Mouse (Mus musculus) cerebellum, postnatal 4 days (tissue): ENCODE measurements around the gene Zfp800.
A peak's percentile ranks its signal among the peaks of the same experiment; 100 is the strongest.

Experiments used
- DNase-seq, 2 experiments: peaks; one replicate each; pipeline ENCODE4 v3.0.0; 2022; ENCODE audit warnings: low spot score in 2 of 2, mixed read lengths in 1 of 2

Gene Zfp800

GRCm38 (mm10) chr6:28396853-28397457 is 850 bp downstream of the Zfp800 start:
- peak in 1 of 2 experiments; percentile 25 for DNase-seq

DNA sequence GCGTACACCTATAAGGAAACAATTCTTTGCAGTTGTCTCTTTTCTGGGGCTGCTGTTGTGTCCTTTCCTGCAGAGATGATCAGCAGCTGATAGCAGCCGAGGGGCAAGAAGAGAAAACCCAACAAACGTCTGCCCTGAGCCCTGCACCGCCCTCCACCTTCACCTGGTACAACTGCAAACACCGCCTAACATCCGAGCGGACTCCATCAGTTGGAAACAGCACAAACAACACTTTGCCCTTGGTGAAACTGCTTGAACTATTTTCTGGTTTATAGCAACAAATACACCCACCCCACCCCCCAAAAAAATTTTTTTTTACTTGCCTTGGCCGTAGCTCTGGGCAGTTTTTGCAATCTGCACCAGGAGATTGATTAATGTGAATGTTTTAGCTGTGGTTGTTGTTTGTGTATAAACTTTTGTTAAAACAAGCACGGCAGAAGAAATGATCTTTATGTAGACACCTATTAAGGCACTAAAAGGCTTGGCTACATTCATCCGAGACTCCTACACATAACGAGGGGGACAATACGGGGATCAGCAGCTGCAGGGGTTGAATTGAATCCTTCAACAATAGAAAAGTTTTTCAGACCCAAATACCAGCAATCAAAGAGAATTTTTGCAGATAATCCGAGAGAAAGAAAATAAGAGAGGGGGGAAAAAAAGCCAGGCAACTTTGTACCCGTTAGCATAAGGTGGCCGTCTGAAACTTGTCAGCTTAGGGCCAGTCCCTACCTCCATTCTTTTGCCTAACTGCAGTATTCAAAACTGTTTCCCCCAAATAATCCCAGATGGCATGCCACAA is 1.6 kb downstream of the Zfp800 start:
- no peak for DNase-seq

DNA sequence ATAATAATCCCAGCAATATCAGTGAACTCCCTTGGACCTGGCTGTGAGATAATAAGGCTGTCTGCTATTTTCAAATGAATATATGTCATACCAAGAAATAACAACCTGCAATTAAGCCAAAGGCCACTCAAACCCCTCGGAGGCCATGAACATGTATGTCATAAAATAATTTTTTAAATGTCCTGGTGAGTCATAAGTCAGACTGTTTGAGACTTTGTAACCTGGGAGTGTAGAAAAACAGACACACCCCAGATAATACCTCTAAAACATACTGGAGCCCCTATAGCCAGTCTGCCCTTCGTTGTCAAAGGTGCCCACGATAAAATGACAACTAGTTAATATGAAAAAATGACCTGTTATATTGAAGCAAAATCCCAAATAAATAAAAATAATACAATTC is 8.8 kb downstream of the Zfp800 start:
- no peak for DNase-seq

- no peak for DNase-seq
These were observed 12.6 kb downstream of the Zfp800 start for GRCm38 (mm10) chr6:28385169-28385568.

DNA sequence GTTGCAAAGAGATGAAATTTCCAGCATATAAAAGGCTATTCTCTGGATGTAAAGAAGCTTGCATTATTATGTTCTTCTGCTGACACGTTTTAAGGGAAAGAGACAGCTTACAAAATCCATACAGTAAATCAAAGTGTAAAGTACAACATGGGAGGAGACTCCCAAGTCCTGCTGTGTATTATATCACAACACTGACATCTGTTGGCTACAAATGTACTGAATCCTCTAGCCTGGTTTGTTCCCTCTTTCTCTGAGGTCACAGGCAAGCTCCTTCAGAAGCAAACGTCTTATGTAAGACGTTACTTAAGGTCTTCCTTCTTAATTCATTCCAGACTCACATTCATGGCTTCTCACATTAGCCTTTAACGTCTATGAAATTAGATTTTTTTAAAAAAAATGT is 15.8 kb downstream of the Zfp800 start:
- no peak for DNase-seq

DNA sequence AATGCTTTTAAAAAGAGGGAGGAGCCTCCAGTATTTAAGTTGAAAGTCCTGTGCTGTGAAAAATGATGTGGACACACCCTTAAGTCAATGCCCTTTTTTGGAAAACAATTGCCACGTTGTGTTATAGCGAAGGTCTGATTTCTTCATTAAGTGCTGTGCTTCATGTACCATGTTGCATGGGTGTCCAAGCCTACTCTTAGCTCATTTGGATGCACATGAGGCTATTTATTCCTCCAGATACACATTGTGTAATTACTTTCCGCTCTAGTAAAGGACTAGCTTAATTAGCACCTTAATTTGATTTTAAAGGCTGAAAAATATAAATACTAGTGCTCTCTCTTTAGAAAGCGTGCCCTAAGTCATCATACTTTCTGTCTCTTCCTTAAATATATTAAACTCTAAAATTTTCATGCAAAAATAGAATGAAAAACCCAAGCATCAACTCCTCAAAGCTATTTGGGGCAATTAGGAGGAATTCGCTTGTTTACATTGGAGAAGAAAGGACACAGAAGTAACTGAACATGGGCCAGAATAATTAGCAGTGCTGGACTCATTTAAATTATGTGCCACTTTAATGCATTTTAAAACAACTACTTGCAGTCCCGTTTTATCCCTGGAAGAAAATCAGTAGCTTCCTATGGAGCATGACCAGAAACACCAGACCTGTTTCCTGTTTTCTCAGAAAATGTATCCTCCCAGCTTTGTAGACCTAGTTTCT is 27.7 kb downstream of the Zfp800 start:
- no peak for DNase-seq

- DNase-seq = no peak
These were observed 30.2 kb downstream of the Zfp800 start for GRCm38 (mm10) chr6:28367575-28367974.

GRCm38 (mm10) chr6:28351066-28351465 is 46.7 kb downstream of the Zfp800 start:
- DNase-seq = no peak

GRCm38 (mm10) chr6:28345677-28346076 is 52.1 kb downstream of the Zfp800 start:
- DNase-seq = no peak

DNA sequence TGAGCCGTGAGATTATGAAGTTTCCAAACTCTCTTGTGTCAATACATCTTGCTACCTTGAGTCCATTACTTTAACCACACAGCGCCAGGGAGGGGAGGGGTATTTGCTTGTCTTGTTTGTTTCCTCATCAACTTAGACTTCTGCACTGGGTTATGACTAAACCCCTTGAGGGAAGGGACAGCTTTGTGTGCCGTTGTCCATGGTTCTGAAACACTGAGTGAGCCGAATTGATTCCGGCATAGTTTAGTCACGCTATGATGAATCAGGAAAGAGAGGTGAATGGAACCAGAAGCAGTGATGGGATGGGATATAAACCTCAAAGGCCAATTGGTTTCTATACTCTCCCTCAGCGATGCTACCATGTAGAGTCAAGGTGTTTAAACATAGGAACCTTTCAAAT is 52.6 kb downstream of the Zfp800 start:
- DNase-seq = no peak

- DNase-seq = no peak
These were observed 54.9 kb downstream of the Zfp800 start for GRCm38 (mm10) chr6:28342863-28343262.

DNA sequence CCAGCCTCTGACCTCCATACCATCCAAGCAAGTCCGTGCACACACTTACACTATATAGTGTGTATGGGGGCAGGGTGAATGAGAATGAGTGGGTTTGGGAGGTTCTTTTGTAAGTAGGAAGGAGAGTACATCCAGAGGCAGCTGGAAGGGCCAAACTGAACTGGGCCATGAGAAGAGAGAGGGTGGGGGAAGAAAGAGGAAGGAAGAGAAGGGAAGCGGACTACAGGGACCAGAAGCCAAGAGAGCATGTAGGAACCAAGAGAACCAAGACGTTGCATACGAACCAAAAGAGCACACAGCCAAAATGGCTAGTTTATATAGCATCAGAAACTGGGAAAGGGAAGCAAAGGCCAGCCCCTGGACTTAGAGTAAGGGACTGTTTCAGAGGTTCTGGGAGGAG is 56.6 kb downstream of the Zfp800 start:
- no peak for DNase-seq

GRCm38 (mm10) chr6:28339410-28339809 is 58.4 kb downstream of the Zfp800 start:
- DNase-seq = no peak

GRCm38 (mm10) chr6:28333696-28334095 is 64.1 kb downstream of the Zfp800 start:
- DNase-seq = no peak

DNA sequence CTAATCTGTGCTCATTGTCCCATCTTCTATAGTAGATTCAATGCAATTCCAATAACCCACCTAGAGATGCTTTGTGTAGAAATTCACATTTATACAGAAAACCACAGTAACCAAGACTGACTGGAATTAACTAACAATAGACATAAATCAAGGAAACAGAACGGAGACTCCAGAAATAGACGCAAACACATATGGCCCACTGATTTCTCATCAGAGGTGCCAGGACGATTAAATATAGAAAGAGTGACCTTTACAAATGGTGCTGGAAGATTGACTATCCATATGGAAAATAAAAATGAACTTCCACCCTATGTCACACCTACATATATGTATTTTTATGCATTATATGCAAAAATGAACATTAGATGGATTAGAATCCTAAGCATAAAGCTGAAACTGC is 65.3 kb downstream of the Zfp800 start:
- DNase-seq = no peak

DNA sequence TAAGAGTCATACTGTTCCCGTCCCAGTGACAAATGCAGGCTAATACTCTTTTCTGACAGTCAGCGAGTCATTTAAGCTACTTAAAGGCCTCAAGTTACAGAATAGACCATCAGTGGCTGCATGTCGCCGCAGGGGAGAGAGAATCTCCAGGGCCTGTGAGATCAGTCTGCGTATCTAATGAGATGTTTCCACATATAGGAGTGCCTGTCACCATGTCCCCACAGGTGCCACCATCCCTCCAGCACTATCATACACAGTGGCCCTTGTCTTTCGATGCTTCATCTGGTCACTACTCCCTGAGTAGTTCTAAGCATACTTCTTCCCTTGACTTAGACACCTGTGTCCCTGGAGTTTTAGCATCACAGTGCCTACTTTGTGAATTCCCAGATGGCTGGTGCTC is 68.0 kb downstream of the Zfp800 start:
- DNase-seq = no peak

- DNase-seq = no peak
These were observed 68.7 kb downstream of the Zfp800 start for GRCm38 (mm10) chr6:28329002-28329596.

DNA sequence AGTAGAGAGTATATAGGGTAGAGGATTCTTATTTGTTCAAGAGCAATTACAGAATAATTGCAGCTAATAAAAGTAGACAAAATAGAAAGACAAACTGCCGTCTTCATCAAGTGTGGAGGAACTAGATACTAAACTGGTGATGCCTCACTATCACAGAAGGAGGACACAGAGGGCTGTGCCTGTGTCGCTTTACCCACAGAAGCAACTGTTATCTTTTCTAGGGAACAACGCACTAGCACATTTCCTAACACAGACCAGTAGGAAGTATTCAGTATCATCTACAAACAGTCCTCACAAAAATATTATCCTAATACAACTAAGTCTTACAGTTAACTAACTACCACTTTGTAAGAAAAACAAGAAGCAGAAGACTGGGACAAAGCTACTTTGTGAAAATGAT is 71.1 kb downstream of the Zfp800 start:
- no peak for DNase-seq

DNA sequence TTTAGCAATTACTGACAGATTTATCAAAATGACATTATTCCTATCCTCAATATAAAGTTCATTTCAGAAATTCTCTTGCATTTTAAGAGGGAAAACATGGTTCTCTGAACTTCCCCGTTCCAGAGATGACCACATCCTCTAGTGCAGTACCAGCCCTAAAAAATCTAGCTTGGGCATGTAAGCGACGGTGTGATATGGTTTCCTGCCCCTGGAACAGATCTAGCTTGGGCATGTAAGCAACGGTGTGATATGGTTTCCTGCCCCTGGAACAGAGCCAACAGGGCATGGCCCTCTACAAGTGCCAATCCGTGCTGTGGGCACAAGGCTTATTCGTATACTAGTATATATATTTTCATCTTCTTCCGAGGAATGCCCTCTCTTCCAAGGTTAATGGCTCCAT is 75.4 kb downstream of the Zfp800 start:
- no peak for DNase-seq

- no peak for DNase-seq
These were observed 78.0 kb downstream of the Zfp800 start for GRCm38 (mm10) chr6:28319648-28320270.

- DNase-seq = no peak
These were observed 78.8 kb downstream of the Zfp800 start for GRCm38 (mm10) chr6:28318820-28319573.
